Mouse (Mus musculus): ENCODE measurements at regions not wholly inside any gene's neighbourhood (a gene's known extent, or its start where the extent isn't known, plus 50 kb on each side); places are given as distances from the start of the nearest gene placed in this dataset.
A peak's percentile ranks its signal among the peaks of the same experiment; 100 is the strongest.

GRCm38 (mm10) chr3:16941146-16941545 is 934.9 kb upstream of the Gm5150 start:
- Histone ChIP-seq H3K9me3 (no peaks in the 10 kb centered on the region), H3K4me3 (no peak overlapping the region), H3K4me1 (peaks cover 24% of the 10 kb centered on the region), H3K27ac (no peak overlapping the region), H3K36me3 (replicated peaks) (no peaks in the 10 kb centered on the region), H3K27me3 (ENCODE audit: poor library complexity, severe bottlenecking) (no peaks in the 10 kb centered on the region)
- DNase-seq (ENCODE audit: extremely low spot score, low spot score): no peak
- WGBS: 8% methylated on average over 4 of the region's 4 CpGs

- H3K4me3 ChIP-seq: no peak overlapping the region
- no peak overlapping the region for H3K27ac ChIP-seq
- DNase-seq (ENCODE audit: extremely low spot score, low spot score): no peak
- no peaks in the 10 kb centered on the region for H3K9me3 ChIP-seq
- peaks cover 24% of the 10 kb centered on the region for H3K4me1 ChIP-seq
- WGBS: 81% methylated on average over 6 of the region's 6 CpGs
- H3K36me3 ChIP-seq (replicated peaks): no peaks in the 10 kb centered on the region
- no peaks in the 10 kb centered on the region for H3K27me3 ChIP-seq (ENCODE audit: poor library complexity, severe bottlenecking)
Observed at GRCm38 (mm10) chr3:16939533-16939932, 933.3 kb upstream of the Gm5150 start.

GRCm38 (mm10) chr3:16939127-16939526 is 932.9 kb upstream of the Gm5150 start:
- Histone ChIP-seq H3K9me3 (no peaks in the 10 kb centered on the region), H3K36me3 (replicated peaks) (no peaks in the 10 kb centered on the region), H3K4me3 (no peak overlapping the region), H3K27ac (no peak overlapping the region), H3K4me1 (peaks cover 24% of the 10 kb centered on the region), H3K27me3 (ENCODE audit: poor library complexity, severe bottlenecking) (no peaks in the 10 kb centered on the region)
- DNase-seq (ENCODE audit: extremely low spot score, low spot score): no peak
- 92% methylated on average over 5 of the region's 5 CpGs for WGBS

- Histone ChIP-seq H3K9me3 (no peaks in the 10 kb centered on the region), H3K27me3 (ENCODE audit: poor library complexity, severe bottlenecking) (no peaks in the 10 kb centered on the region), H3K4me3 (no peak overlapping the region), H3K36me3 (replicated peaks) (no peaks in the 10 kb centered on the region), H3K27ac (no peak overlapping the region), H3K4me1 (peaks cover 25% of the 10 kb centered on the region)
- DNase-seq (ENCODE audit: extremely low spot score, low spot score): no peak
- 72% methylated on average over 11 of the region's 11 CpGs for WGBS
Observed at GRCm38 (mm10) chr3:16938491-16939001, 932.3 kb upstream of the Gm5150 start.

DNA sequence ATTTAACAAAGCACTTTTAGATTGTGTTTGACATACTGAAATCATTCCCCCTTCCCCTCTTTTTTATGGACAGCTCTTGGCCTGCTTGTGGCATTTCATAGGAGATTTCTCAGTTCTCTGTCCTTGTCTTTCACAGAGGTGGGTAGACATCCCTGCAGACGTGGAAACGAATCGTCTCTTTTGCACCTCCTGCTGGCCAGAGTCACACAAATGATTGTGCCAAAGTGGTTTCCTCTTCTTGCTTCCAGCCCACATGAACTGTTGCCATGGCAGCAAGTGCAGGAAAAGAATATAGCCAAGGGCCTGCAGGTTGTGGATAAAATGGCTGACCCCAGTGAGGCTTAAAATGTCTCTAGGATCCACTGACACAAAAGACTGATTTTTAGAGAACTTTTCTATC is 924.1 kb upstream of the Gm5150 start:
- H3K27ac ChIP-seq: no peak overlapping the region
- 44% methylated on average over 3 of the region's 3 CpGs for WGBS
- H3K4me1 ChIP-seq: peaks cover 4% of the 10 kb centered on the region; the same call in 1 of the 2 replicates
- no peaks in the 10 kb centered on the region for H3K27me3 ChIP-seq (ENCODE audit: poor library complexity, severe bottlenecking)
- DNase-seq (ENCODE audit: extremely low spot score, low spot score): peak; percentile 44
- H3K4me3 ChIP-seq: no peak overlapping the region
- H3K36me3 ChIP-seq (replicated peaks): no peaks in the 10 kb centered on the region
- H3K9me3 ChIP-seq: no peaks in the 10 kb centered on the region

DNA sequence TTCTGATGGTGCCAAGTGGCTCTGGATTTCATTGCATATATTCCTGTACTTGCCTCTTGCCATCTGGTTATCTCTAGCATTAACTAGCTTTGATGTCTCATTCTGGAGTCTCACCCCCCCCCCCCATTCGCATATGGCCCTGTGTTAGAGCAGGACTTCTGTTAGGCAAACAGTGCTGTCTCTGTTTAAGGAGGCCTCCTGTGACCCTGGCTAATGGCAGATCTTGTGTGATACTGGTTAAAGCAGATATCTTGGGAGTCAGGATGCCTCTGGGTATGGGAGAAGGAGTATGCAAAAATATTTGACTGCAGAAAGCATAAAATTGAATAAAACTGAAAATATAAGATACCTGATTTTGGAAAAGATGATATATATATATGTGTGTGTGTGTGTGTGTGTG is 923.6 kb upstream of the Gm5150 start:
- WGBS: 75% methylated on average over 1 of the region's 1 CpGs

GRCm38 (mm10) chr3:16924018-16924417 is 917.8 kb upstream of the Gm5150 start:
- Histone ChIP-seq H3K4me1 (peaks cover 9% of the 10 kb centered on the region), H3K36me3 (replicated peaks) (no peaks in the 10 kb centered on the region), H3K27me3 (ENCODE audit: poor library complexity, severe bottlenecking) (no peaks in the 10 kb centered on the region), H3K9me3 (no peaks in the 10 kb centered on the region), H3K4me3 (no peak overlapping the region), H3K27ac (no peak overlapping the region)
- DNase-seq (ENCODE audit: extremely low spot score, low spot score): no peak

More for the DNA sequence above, 923.6 kb upstream of the Gm5150 start:
- no peak for DNase-seq (ENCODE audit: extremely low spot score, low spot score)
- H3K27me3 ChIP-seq (ENCODE audit: poor library complexity, severe bottlenecking): no peaks in the 10 kb centered on the region
- H3K4me3 ChIP-seq: no peak overlapping the region
- no peaks in the 10 kb centered on the region for H3K9me3 ChIP-seq
- no peaks in the 10 kb centered on the region for H3K36me3 ChIP-seq (replicated peaks)
- peaks cover 4% of the 10 kb centered on the region; the same call in 1 of the 2 replicates for H3K4me1 ChIP-seq
- H3K27ac ChIP-seq: no peak overlapping the region

DNA sequence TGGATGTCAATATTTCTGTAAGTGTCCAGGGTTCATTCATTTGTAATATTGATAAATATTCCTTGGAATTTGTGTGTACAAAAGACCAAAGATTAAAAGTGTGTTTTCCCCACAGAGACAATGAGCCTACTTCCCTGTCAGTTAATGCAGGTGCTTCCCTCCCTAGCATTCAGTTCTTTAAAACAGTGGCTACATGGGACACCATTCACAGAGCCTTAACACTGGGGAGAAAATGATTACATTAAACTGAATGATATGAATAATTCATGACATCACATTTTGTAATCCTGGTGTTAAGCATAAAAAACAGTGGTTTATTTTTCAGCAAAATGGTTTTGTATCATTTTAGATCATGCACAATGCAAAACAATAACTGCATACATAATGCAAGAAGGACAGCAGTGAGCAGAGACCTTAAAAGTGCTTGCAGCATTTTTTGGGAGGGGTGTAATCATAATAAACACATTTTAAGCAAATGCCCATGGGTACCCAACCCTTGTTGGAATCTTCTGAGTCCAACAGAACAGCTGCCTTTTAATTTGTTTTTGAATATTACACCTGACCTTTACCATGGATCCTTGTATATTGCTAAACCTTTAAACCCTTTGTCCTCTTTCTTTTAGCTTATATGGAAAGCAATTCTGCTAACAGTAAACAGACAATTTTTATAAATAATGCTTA is 917.1 kb upstream of the Gm5150 start:
- Histone ChIP-seq H3K27ac (no peak overlapping the region), H3K9me3 (no peaks in the 10 kb centered on the region), H3K27me3 (ENCODE audit: poor library complexity, severe bottlenecking) (no peaks in the 10 kb centered on the region), H3K36me3 (replicated peaks) (no peaks in the 10 kb centered on the region), H3K4me1 (peaks cover 9% of the 10 kb centered on the region), H3K4me3 (no peak overlapping the region)
- DNase-seq (ENCODE audit: extremely low spot score, low spot score): no peak

DNA sequence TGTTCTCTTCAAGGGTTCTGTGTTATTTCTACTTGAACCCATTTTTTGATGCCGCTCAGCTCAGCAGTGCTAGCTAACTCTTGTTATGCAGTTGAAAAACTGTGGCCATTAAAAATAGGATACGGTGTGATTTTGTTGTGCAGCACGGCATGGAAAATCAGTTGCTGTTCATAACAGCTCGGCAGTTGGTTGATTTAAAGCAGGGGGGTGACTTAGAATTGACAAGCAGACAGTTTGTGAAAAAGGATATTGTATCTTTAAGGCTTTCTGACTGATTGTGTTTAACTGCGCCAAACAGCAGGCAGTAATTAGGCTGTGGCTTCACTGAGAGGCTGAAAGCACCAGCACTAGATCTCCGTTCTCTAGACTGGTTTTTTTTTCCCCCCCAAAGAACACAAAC is 915.1 kb upstream of the Gm5150 start:
- Histone ChIP-seq H3K27me3 (ENCODE audit: poor library complexity, severe bottlenecking) (no peaks in the 10 kb centered on the region), H3K27ac (no peak overlapping the region), H3K4me3 (no peak overlapping the region), H3K4me1 (peaks cover 9% of the 10 kb centered on the region), H3K9me3 (no peaks in the 10 kb centered on the region), H3K36me3 (replicated peaks) (no peaks in the 10 kb centered on the region)
- DNase-seq (ENCODE audit: extremely low spot score, low spot score): no peak
- 51% methylated on average over 6 of the region's 6 CpGs for WGBS

- H3K4me1 ChIP-seq: peaks cover 9% of the 10 kb centered on the region
- no peak overlapping the region for H3K27ac ChIP-seq
- DNase-seq (ENCODE audit: extremely low spot score, low spot score): no peak
- WGBS: 89% methylated on average over 2 of the region's 2 CpGs
- H3K27me3 ChIP-seq (ENCODE audit: poor library complexity, severe bottlenecking): no peaks in the 10 kb centered on the region
- no peak overlapping the region for H3K4me3 ChIP-seq
- H3K36me3 ChIP-seq (replicated peaks): no peaks in the 10 kb centered on the region
- no peaks in the 10 kb centered on the region for H3K9me3 ChIP-seq
Observed at GRCm38 (mm10) chr3:16918374-16918773, 912.1 kb upstream of the Gm5150 start.

- H3K36me3 ChIP-seq (replicated peaks): no peaks in the 10 kb centered on the region
- WGBS: 78% methylated on average over 2 of the region's 2 CpGs
- no peak for DNase-seq (ENCODE audit: extremely low spot score, low spot score)
- no peaks in the 10 kb centered on the region for H3K27me3 ChIP-seq (ENCODE audit: poor library complexity, severe bottlenecking)
- H3K4me3 ChIP-seq: no peak overlapping the region
- H3K4me1 ChIP-seq: peaks cover 1% of the 10 kb centered on the region
- H3K27ac ChIP-seq: no peak overlapping the region
- H3K9me3 ChIP-seq: no peaks in the 10 kb centered on the region
Observed at GRCm38 (mm10) chr3:16916072-16916403, 909.8 kb upstream of the Gm5150 start.

DNA sequence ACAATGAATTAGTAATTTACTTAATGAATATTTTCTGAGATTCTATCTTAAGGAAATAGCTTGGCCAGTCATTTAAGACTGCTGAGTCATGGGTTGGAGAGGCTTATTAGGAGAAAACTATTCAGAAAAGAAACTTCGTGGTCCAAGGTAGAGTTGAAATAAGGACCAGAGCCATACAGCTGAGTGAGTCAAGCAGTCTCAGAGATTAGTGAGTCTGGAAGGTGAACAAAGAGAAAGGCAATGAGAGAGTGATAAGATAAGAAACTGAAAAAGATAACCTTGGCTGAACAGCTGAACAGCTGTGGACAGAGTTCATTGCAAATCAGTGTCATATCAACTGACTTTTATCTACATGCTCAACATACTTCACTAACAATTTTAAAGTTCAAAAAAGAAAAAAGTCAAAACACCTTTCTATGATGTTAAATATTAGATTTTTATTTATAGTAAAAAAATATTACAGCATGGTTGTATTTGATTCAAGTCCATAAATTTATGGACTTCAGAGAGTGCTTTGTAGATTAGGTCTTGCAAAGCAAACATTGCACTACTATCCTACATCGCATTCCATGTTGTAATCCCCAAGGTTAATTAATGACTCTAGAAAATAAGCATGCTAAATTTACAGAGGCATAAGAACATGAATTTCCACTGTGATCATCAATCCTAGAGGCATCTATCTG is 909.3 kb upstream of the Gm5150 start:
- DNase-seq (ENCODE audit: extremely low spot score, low spot score): no peak
- H3K4me1 ChIP-seq: no peaks in the 10 kb centered on the region
- H3K27ac ChIP-seq: no peak overlapping the region
- 86% methylated on average over 2 of the region's 2 CpGs for WGBS
- no peak overlapping the region for H3K4me3 ChIP-seq
- no peaks in the 10 kb centered on the region for H3K36me3 ChIP-seq (replicated peaks)
- no peaks in the 10 kb centered on the region for H3K9me3 ChIP-seq
- no peaks in the 10 kb centered on the region for H3K27me3 ChIP-seq (ENCODE audit: poor library complexity, severe bottlenecking)

- Histone ChIP-seq H3K36me3 (replicated peaks) (no peaks in the 10 kb centered on the region), H3K4me1 (no peaks in the 10 kb centered on the region), H3K4me3 (no peak overlapping the region), H3K27me3 (ENCODE audit: poor library complexity, severe bottlenecking) (no peaks in the 10 kb centered on the region), H3K27ac (no peak overlapping the region), H3K9me3 (no peaks in the 10 kb centered on the region)
- no peak for DNase-seq (ENCODE audit: extremely low spot score, low spot score)
- WGBS: 89% methylated on average over 1 of the region's 1 CpGs
Observed at GRCm38 (mm10) chr3:16888132-16888531, 881.9 kb upstream of the Gm5150 start.

Data from forebrain, embryonic 10.5 days (tissue).